Mouse (Mus musculus): ENCODE data around the gene Cd34. TPM values are rescaled to one million over a fixed set of nuclear protein-coding genes. Genes with fewer than 3 reads are reported as not detected.
A peak's percentile ranks its signal among the peaks of the same experiment; 100 is the strongest.

The Cd34 gene
- 1.2 TPM in 1 of 2 replicates, not detected in the other for total RNA-seq (2014; fragmentation: Nextera tagmentation)
- 6.7 and 68.5 TPM in 2 replicates for total RNA-seq (2017)

GRCm38 (mm10) chr1:194938715-194939114 is at the start of gene Cd34:
Gene Cd34, plus strand, starts transcription at chr1:194938819.
- ATAC-seq (replicated peaks; ENCODE audit: low FRiP score, low TSS enrichment, poor library complexity, severe bottlenecking): peak; percentile 65

GRCm38 (mm10) chr1:194894513-194894912 is 44.1 kb upstream of the Cd34 start:
- no peak for ATAC-seq (replicated peaks; ENCODE audit: low FRiP score, low TSS enrichment, poor library complexity, severe bottlenecking)

GRCm38 (mm10) chr1:194895287-194895686 is 43.3 kb upstream of the Cd34 start:
- no peak for ATAC-seq (replicated peaks; ENCODE audit: low FRiP score, low TSS enrichment, poor library complexity, severe bottlenecking)

GRCm38 (mm10) chr1:194901075-194901474 is 37.5 kb upstream of the Cd34 start:
- no peak for ATAC-seq (replicated peaks; ENCODE audit: low FRiP score, low TSS enrichment, poor library complexity, severe bottlenecking)

GRCm38 (mm10) chr1:194901826-194902225 is 36.8 kb upstream of the Cd34 start:
- ATAC-seq (replicated peaks; ENCODE audit: low FRiP score, low TSS enrichment, poor library complexity, severe bottlenecking): no peak

GRCm38 (mm10) chr1:194908956-194909355 is 29.7 kb upstream of the Cd34 start:
- ATAC-seq (replicated peaks; ENCODE audit: low FRiP score, low TSS enrichment, poor library complexity, severe bottlenecking): no peak

- no peak for ATAC-seq (replicated peaks; ENCODE audit: low FRiP score, low TSS enrichment, poor library complexity, severe bottlenecking)
Observed at GRCm38 (mm10) chr1:194925753-194926350, 12.8 kb upstream of the Cd34 start.

- 0 out of 2 replicates have a peak, but pooled peaks have one; percentile 28 for ATAC-seq (replicated peaks; ENCODE audit: low FRiP score, low TSS enrichment, poor library complexity, severe bottlenecking)
Observed at GRCm38 (mm10) chr1:194927887-194928286, 10.7 kb upstream of the Cd34 start.

- no peak for ATAC-seq (replicated peaks; ENCODE audit: low FRiP score, low TSS enrichment, poor library complexity, severe bottlenecking)
Observed at GRCm38 (mm10) chr1:194929275-194929971, 9.2 kb upstream of the Cd34 start.

- ATAC-seq (replicated peaks; ENCODE audit: low FRiP score, low TSS enrichment, poor library complexity, severe bottlenecking): no peak
Observed at GRCm38 (mm10) chr1:194929972-194930355, 8.7 kb upstream of the Cd34 start.

- no peak for ATAC-seq (replicated peaks; ENCODE audit: low FRiP score, low TSS enrichment, poor library complexity, severe bottlenecking)
Observed at GRCm38 (mm10) chr1:194930706-194931105, 7.9 kb upstream of the Cd34 start.

GRCm38 (mm10) chr1:194935351-194935750 is 3.3 kb upstream of the Cd34 start:
- peak; percentile 58 for ATAC-seq (replicated peaks; ENCODE audit: low FRiP score, low TSS enrichment, poor library complexity, severe bottlenecking)

GRCm38 (mm10) chr1:194941528-194941927 is 2.9 kb downstream of the Cd34 start:
- ATAC-seq (replicated peaks; ENCODE audit: low FRiP score, low TSS enrichment, poor library complexity, severe bottlenecking): no peak

GRCm38 (mm10) chr1:194942912-194943311 is 4.3 kb downstream of the Cd34 start:
- no peak for ATAC-seq (replicated peaks; ENCODE audit: low FRiP score, low TSS enrichment, poor library complexity, severe bottlenecking)

GRCm38 (mm10) chr1:194943485-194943884 is 4.9 kb downstream of the Cd34 start:
- ATAC-seq (replicated peaks; ENCODE audit: low FRiP score, low TSS enrichment, poor library complexity, severe bottlenecking): peak; percentile 54; the same call in 1 of the 2 replicates

GRCm38 (mm10) chr1:194945382-194945781 is 6.8 kb downstream of the Cd34 start:
- ATAC-seq (replicated peaks; ENCODE audit: low FRiP score, low TSS enrichment, poor library complexity, severe bottlenecking): no peak

- ATAC-seq (replicated peaks; ENCODE audit: low FRiP score, low TSS enrichment, poor library complexity, severe bottlenecking): no peak
Observed at GRCm38 (mm10) chr1:194946467-194946866, 7.8 kb downstream of the Cd34 start.

- no peak for ATAC-seq (replicated peaks; ENCODE audit: low FRiP score, low TSS enrichment, poor library complexity, severe bottlenecking)
Observed at GRCm38 (mm10) chr1:194950913-194951312, 12.3 kb downstream of the Cd34 start.

- no peak for ATAC-seq (replicated peaks; ENCODE audit: low FRiP score, low TSS enrichment, poor library complexity, severe bottlenecking)
Observed at GRCm38 (mm10) chr1:194952891-194953290, 14.3 kb downstream of the Cd34 start.

- 0 out of 2 replicates have a peak, but pooled peaks have one; percentile 38 for ATAC-seq (replicated peaks; ENCODE audit: low FRiP score, low TSS enrichment, poor library complexity, severe bottlenecking)
Observed at GRCm38 (mm10) chr1:194954694-194955093, 16.1 kb downstream of the Cd34 start.

GRCm38 (mm10) chr1:194955749-194956148 is 17.1 kb downstream of the Cd34 start:
- ATAC-seq (replicated peaks; ENCODE audit: low FRiP score, low TSS enrichment, poor library complexity, severe bottlenecking): no peak
